Mouse (Mus musculus): Measurements from ENCODE around the gene 5730455P16Rik.
"Not testable (repeated sequence)": the region's sequence is repeated elsewhere in the genome, so short reads cannot be mapped to it uniquely, and the experiment has no call there.

The 5730455P16Rik gene

GRCm38 (mm10) chr11:80379184-80379583, 1.4 kb upstream of the 5730455P16Rik start:
- DNase-seq (ENCODE audit: low read depth, low spot score) = not testable (repeated sequence)

GRCm38 (mm10) chr11:80378452-80379068, 726 bp upstream of the 5730455P16Rik start:
- DNase-seq (ENCODE audit: low read depth, low spot score) = peak; percentile 25

- peak; percentile 59 for DNase-seq (ENCODE audit: low read depth, low spot score)
These were observed 1.2 kb downstream of the 5730455P16Rik start for GRCm38 (mm10) chr11:80376651-80377050.

- no peak for DNase-seq (ENCODE audit: low read depth, low spot score)
These were observed 8.9 kb downstream of the 5730455P16Rik start for GRCm38 (mm10) chr11:80368949-80369348.

- DNase-seq (ENCODE audit: low read depth, low spot score) = no peak
These were observed 23.0 kb downstream of the 5730455P16Rik start for GRCm38 (mm10) chr11:80354832-80355231.

- peak; percentile 87 for DNase-seq (ENCODE audit: low read depth, low spot score)
These were observed 25.9 kb downstream of the 5730455P16Rik start for GRCm38 (mm10) chr11:80351832-80352430.

- DNase-seq (ENCODE audit: low read depth, low spot score) = no peak
These were observed 35.4 kb downstream of the 5730455P16Rik start for GRCm38 (mm10) chr11:80342482-80342881.

- no peak for DNase-seq (ENCODE audit: low read depth, low spot score)
These were observed 41.5 kb downstream of the 5730455P16Rik start for GRCm38 (mm10) chr11:80336351-80336730.

GRCm38 (mm10) chr11:80335609-80336350, 42.1 kb downstream of the 5730455P16Rik start:
- DNase-seq (ENCODE audit: low read depth, low spot score) = no peak

GRCm38 (mm10) chr11:80332709-80333400, 45.0 kb downstream of the 5730455P16Rik start:
- DNase-seq (ENCODE audit: low read depth, low spot score) = no peak

GRCm38 (mm10) chr11:80324636-80325035, 53.2 kb downstream of the 5730455P16Rik start:
- no peak for DNase-seq (ENCODE audit: low read depth, low spot score)

- DNase-seq (ENCODE audit: low read depth, low spot score) = peak; percentile 36
These were observed 54.6 kb downstream of the 5730455P16Rik start for GRCm38 (mm10) chr11:80323255-80323654.

GRCm38 (mm10) chr11:80315743-80316639, 61.8 kb downstream of the 5730455P16Rik start:
- no peak for DNase-seq (ENCODE audit: low read depth, low spot score)

GRCm38 (mm10) chr11:80313944-80314343, 63.9 kb downstream of the 5730455P16Rik start:
- DNase-seq (ENCODE audit: low read depth, low spot score) = no peak

GRCm38 (mm10) chr11:80313462-80313861, 64.4 kb downstream of the 5730455P16Rik start:
- DNase-seq (ENCODE audit: low read depth, low spot score) = no peak

GRCm38 (mm10) chr11:80312565-80312964, 65.3 kb downstream of the 5730455P16Rik start:
- DNase-seq (ENCODE audit: low read depth, low spot score) = no peak

GRCm38 (mm10) chr11:80312049-80312448, 65.8 kb downstream of the 5730455P16Rik start:
- DNase-seq (ENCODE audit: low read depth, low spot score) = no peak

- DNase-seq (ENCODE audit: low read depth, low spot score) = no peak
These were observed 66.6 kb downstream of the 5730455P16Rik start for GRCm38 (mm10) chr11:80311271-80311670.

Data from CD4-positive, CD25-positive, alpha-beta regulatory T cell, adult 2 months (primary cell).